Mouse (Mus musculus) CD4-positive, CD25-positive, alpha-beta regulatory T cell, adult 2 months (primary cell): ENCODE measurements around the gene Tmem236.
A peak's percentile ranks its signal among the peaks of the same experiment; 100 is the strongest.
"Not testable (repeated sequence)": the region's sequence is repeated elsewhere in the genome, so short reads cannot be mapped to it uniquely, and the experiment has no call there.

Source experiments
- DNase-seq: peaks from one replicate; pipeline ENCODE4 v3.0.0-alpha.2; 2012; ENCODE audit warnings: low read depth, low spot score

The Tmem236 gene

GRCm38 (mm10) chr2:14191601-14192000 lies 17.3 kb downstream of the Tmem236 start:
- DNase-seq = no peak

- DNase-seq = no peak
These were observed 17.7 kb downstream of the Tmem236 start for GRCm38 (mm10) chr2:14192046-14192445.

GRCm38 (mm10) chr2:14198325-14198903 lies 24.1 kb downstream of the Tmem236 start:
- DNase-seq = not testable (repeated sequence)

- no peak for DNase-seq
These were observed 25.3 kb downstream of the Tmem236 start for GRCm38 (mm10) chr2:14199621-14200020.

- DNase-seq = not testable (repeated sequence)
These were observed 26.6 kb downstream of the Tmem236 start for GRCm38 (mm10) chr2:14200879-14201445.

GRCm38 (mm10) chr2:14204308-14204707 lies 30.0 kb downstream of the Tmem236 start:
- DNase-seq = no peak

GRCm38 (mm10) chr2:14206798-14207197 lies 32.5 kb downstream of the Tmem236 start:
- no peak for DNase-seq

GRCm38 (mm10) chr2:14210731-14211130 lies 36.4 kb downstream of the Tmem236 start:
- no peak for DNase-seq

GRCm38 (mm10) chr2:14211606-14212005 lies 37.3 kb downstream of the Tmem236 start:
- no peak for DNase-seq

- no peak for DNase-seq
These were observed 40.4 kb downstream of the Tmem236 start for GRCm38 (mm10) chr2:14214764-14215163.

GRCm38 (mm10) chr2:14216653-14217052 lies 42.3 kb downstream of the Tmem236 start:
- DNase-seq = no peak

GRCm38 (mm10) chr2:14218126-14218525 lies 43.8 kb downstream of the Tmem236 start:
- no peak for DNase-seq

- DNase-seq = no peak
These were observed 50.1 kb downstream of the Tmem236 start for GRCm38 (mm10) chr2:14224387-14224786.

GRCm38 (mm10) chr2:14228495-14228894 lies 54.2 kb downstream of the Tmem236 start:
- DNase-seq = no peak

GRCm38 (mm10) chr2:14229149-14229548 lies 54.8 kb downstream of the Tmem236 start, which contains the start of gene Mrc1:
TSS of gene Mrc1 (plus strand) at chr2:14229392.
- DNase-seq = no peak

GRCm38 (mm10) chr2:14229979-14230378 lies 55.7 kb downstream of the Tmem236 start:
- no peak for DNase-seq

- no peak for DNase-seq
These were observed 58.6 kb downstream of the Tmem236 start for GRCm38 (mm10) chr2:14232897-14233296.

- DNase-seq = no peak
These were observed 59.7 kb downstream of the Tmem236 start for GRCm38 (mm10) chr2:14233983-14234382.

GRCm38 (mm10) chr2:14235319-14235718 lies 61.0 kb downstream of the Tmem236 start:
- DNase-seq = no peak

GRCm38 (mm10) chr2:14236920-14237319 lies 62.6 kb downstream of the Tmem236 start:
- no peak for DNase-seq

- no peak for DNase-seq
These were observed 63.4 kb downstream of the Tmem236 start for GRCm38 (mm10) chr2:14237723-14238122.

GRCm38 (mm10) chr2:14239151-14239550 lies 64.8 kb downstream of the Tmem236 start:
- no peak for DNase-seq

- DNase-seq = peak; percentile 5
These were observed 69.8 kb downstream of the Tmem236 start for GRCm38 (mm10) chr2:14244157-14244556.

- no peak for DNase-seq
These were observed 70.3 kb downstream of the Tmem236 start for GRCm38 (mm10) chr2:14244668-14245067.
